Mouse (Mus musculus): Measurements from ENCODE around the gene Ppp2r5c. TPM values are rescaled to one million over a fixed set of nuclear protein-coding genes. Genes with fewer than 3 reads are reported as not detected.

Gene Ppp2r5c
- total RNA-seq, 2 experiments from 2014 or later: 126 to 128 TPM

- DNase-seq: no peak
These were observed 116.5 kb downstream of the Ppp2r5c start for GRCm38 (mm10) chr12:110563383-110563782.

- no peak for DNase-seq
These were observed 117.9 kb downstream of the Ppp2r5c start for GRCm38 (mm10) chr12:110564848-110565247.

GRCm38 (mm10) chr12:110566366-110566765 is 119.4 kb downstream of the Ppp2r5c start:
- no peak for DNase-seq

GRCm38 (mm10) chr12:110571050-110571449 is 124.1 kb downstream of the Ppp2r5c start:
- DNase-seq: no peak

GRCm38 (mm10) chr12:110572351-110572750 is 125.4 kb downstream of the Ppp2r5c start:
- no peak for DNase-seq

GRCm38 (mm10) chr12:110573635-110574034 is 126.7 kb downstream of the Ppp2r5c start:
- DNase-seq: no peak

- no peak for DNase-seq
These were observed 129.0 kb downstream of the Ppp2r5c start for GRCm38 (mm10) chr12:110575926-110576325.

GRCm38 (mm10) chr12:110578333-110578732 is 131.4 kb downstream of the Ppp2r5c start:
- no peak for DNase-seq

- DNase-seq: no peak
These were observed 141.7 kb downstream of the Ppp2r5c start for GRCm38 (mm10) chr12:110588622-110589021.

GRCm38 (mm10) chr12:110590804-110591259 is 143.9 kb downstream of the Ppp2r5c start:
- no peak for DNase-seq

- DNase-seq: peak; percentile 97
These were observed 144.5 kb downstream of the Ppp2r5c start for GRCm38 (mm10) chr12:110591260-110591883.

GRCm38 (mm10) chr12:110598527-110598926 is 151.6 kb downstream of the Ppp2r5c start:
- DNase-seq: peak; percentile 81

- no peak for DNase-seq
These were observed 152.9 kb downstream of the Ppp2r5c start for GRCm38 (mm10) chr12:110599791-110600190.

- no peak for DNase-seq
These were observed 153.5 kb downstream of the Ppp2r5c start for GRCm38 (mm10) chr12:110600225-110600991.

- DNase-seq: peak; percentile 95
These were observed 154.6 kb downstream of the Ppp2r5c start, which contains the start of gene Dync1h1 for GRCm38 (mm10) chr12:110601241-110602218. Gene Dync1h1 (plus strand): TSS chr12:110601452.

GRCm38 (mm10) chr12:110606161-110606560 is 159.2 kb downstream of the Ppp2r5c start:
- no peak for DNase-seq

GRCm38 (mm10) chr12:110606676-110607075 is 159.8 kb downstream of the Ppp2r5c start:
- DNase-seq: no peak

- DNase-seq: peak; percentile 76
These were observed 161.7 kb downstream of the Ppp2r5c start for GRCm38 (mm10) chr12:110608460-110609152.

GRCm38 (mm10) chr12:110609153-110609497 is 162.2 kb downstream of the Ppp2r5c start:
- no peak for DNase-seq

GRCm38 (mm10) chr12:110610713-110611112 is 163.8 kb downstream of the Ppp2r5c start:
- no peak for DNase-seq

GRCm38 (mm10) chr12:110630056-110630455 is 183.1 kb downstream of the Ppp2r5c start:
- no peak for DNase-seq

All from heart, postnatal 4 days (tissue).